Mouse (Mus musculus): ENCODE data around the gene Ltb4r1. TPM values are rescaled to one million over a fixed set of nuclear protein-coding genes. Genes with fewer than 3 reads are reported as not detected.

Ltb4r1 gene
- polyA plus RNA-seq, 1 experiment from 2014 or later, result not detected

DNA sequence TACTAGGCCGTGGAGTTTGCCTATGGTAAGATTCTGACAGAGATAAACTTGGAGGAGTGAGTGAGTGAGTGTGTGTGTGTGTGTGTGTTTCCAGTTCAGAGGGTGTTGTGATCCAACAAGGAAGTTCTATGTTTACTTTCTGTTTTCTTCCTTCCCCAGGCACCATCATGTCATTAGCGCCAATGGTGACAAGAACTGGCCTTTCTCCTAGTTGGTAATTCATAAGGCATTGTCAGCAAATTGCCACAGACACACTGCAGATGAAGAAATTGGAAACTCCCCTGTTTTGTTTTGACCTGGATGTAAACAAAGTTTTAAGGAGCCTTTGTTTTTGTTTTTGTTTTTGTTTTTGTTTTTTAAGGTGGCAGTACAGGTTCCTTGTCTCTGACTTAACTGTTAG is 27.7 kb downstream of the Ltb4r1 start:
- Histone ChIP-seq H3K27ac (replicated peaks) (no peak overlapping the region), H3K9ac (replicated peaks) (no peak overlapping the region), H3K9me3 (no peaks in the 10 kb centered on the region), H3K4me1 (0 out of 2 replicates have a peak, but pooled peaks cover under 1% of the 10 kb centered on the region), H3K4me2 (replicated peaks) (no peak overlapping the region), H3K27me3 (peaks cover 19% of the 10 kb centered on the region), H3K36me3 (no peaks in the 10 kb centered on the region), H3K4me3 (no peak overlapping the region)
- no peak for ATAC-seq (replicated peaks)
- 73% methylated on average over 2 of the region's 2 CpGs for WGBS

DNA sequence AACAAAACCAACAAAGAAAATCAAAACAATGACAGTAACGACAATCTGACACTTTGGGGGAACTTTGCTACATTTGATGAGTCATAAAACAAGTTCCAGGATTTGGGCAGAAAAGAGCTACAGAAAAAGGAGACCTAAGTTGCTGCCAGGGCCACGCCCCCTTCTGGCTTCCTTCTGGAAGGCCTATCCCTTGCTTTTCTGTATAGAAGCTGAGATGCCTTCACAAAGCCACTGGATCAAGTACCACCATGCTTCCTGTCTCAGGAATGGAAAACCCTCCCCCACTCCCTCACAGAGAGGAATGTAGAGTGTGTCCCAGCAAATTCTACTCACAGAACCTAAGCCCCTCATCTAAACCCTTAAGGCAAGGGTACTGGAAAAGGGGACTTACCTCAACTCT is 28.2 kb downstream of the Ltb4r1 start:
- ATAC-seq (replicated peaks), result no peak
- no peaks in the 10 kb centered on the region for H3K9me3 ChIP-seq
- H3K9ac ChIP-seq (replicated peaks), result no peak overlapping the region
- WGBS, result 69% methylated on average over 2 of the region's 2 CpGs
- peaks cover 15% of the 10 kb centered on the region; the same call in 1 of the 2 replicates for H3K27me3 ChIP-seq
- no peaks in the 10 kb centered on the region for H3K36me3 ChIP-seq
- H3K4me2 ChIP-seq (replicated peaks), result no peak overlapping the region
- H3K27ac ChIP-seq (replicated peaks), result no peak overlapping the region
- no peaks in the 10 kb centered on the region for H3K4me1 ChIP-seq
- no peak overlapping the region for H3K4me3 ChIP-seq

DNA sequence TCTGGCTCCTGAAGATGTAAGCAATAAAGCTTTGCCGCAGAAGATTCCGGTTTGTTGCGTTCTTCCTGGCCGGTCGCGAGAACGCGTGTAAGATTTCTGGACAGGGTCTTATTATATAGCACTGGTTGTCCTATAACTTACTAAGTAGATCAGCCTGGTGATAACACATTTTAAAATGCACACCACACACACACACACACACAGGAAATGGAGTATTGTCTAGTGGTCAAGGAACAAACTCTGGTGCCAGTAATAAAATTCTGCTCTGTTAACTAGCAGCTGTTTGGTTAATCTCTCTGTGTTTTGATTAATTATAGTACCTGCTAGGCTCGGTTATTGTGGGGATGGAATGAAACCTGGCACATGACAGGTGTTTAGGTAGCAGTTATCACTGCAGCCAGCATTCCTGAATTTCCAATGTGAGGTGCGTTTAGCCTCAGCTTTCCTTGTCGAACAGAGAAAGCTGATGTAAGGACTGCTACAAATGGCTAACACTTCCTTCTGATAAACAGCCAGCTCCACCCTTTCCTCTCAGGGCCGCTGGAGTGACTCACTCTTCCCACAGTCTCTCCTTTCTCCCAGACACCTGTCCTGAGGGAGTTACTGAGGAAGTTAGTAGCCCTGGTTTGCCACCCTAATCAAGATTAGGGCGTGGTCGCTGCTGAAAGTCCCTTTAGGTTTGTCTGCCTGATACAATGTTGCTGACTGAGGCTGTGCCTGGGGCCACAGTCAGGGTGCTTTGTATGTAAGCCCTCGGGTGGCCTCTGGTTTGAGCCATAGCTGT is 29.8 kb downstream of the Ltb4r1 start:
- no peaks in the 10 kb centered on the region for H3K36me3 ChIP-seq
- 84% methylated on average over 15 of the region's 15 CpGs for WGBS
- no peak for ATAC-seq (replicated peaks)

DNA sequence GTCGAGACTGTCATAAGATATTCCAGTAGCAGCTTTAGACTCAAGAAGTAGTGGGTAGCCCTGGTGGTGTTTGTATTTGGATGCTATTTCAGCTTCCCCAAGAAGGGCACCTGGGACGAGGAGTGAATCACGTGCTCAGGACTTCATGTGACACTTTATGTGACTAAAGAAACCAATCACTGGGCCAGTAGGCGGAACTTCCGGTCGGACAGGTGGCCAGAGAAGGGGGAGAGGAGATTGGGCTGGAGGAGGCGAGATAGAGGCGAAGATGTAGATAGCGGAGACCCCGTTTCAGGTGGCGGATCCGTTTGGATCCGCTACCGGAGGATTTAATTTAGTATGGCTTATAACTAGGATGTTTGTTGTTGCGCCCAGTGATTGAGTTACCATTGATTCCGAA is 49.1 kb downstream of the Ltb4r1 start:
- 21% methylated on average over 16 of the region's 16 CpGs for WGBS
- Histone ChIP-seq H3K27me3 (no peaks in the 10 kb centered on the region), H3K36me3 (no peaks in the 10 kb centered on the region), H3K4me2 (replicated peaks) (peak overlapping the region; percentile 52), H3K27ac (replicated peaks) (no peak overlapping the region), H3K4me3 (peak overlapping the region; percentile 40), H3K9ac (replicated peaks) (peak overlapping the region; percentile 17), H3K4me1 (0 out of 2 replicates have a peak, but pooled peaks cover 4% of the 10 kb centered on the region), H3K9me3 (no peaks in the 10 kb centered on the region)
- peak; percentile 82 for ATAC-seq (replicated peaks)

More for the DNA sequence above, 29.8 kb downstream of the Ltb4r1 start:
- 0 out of 2 replicates have a peak, but pooled peaks cover 2% of the 10 kb centered on the region for H3K27me3 ChIP-seq
- H3K9me3 ChIP-seq, result no peaks in the 10 kb centered on the region
- H3K4me2 ChIP-seq (replicated peaks), result no peak overlapping the region
- no peak overlapping the region for H3K9ac ChIP-seq (replicated peaks)
- no peak overlapping the region for H3K27ac ChIP-seq (replicated peaks)
- no peaks in the 10 kb centered on the region for H3K4me1 ChIP-seq
- H3K4me3 ChIP-seq, result no peak overlapping the region

DNA sequence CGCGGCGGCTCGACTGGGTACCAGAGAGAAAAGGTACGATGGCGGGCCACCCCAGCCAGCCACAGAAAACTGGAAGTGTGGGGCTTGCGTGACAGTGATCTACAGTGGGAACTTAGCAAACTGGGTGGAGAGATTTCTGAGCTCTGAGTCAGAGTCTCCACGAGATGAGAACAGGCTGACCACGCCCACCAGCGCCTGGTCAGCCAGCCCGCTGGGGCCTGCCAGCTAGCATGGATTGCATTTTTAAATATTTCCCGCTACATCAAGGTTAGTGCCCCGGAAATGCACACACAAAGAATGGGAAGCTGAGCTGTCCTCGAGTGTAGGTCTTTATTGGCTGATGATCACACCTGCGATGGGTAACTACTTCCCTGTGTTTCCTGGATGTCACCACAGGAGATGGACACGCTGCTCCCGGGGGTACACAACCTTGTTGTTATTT is 49.6 kb downstream of the Ltb4r1 start:
- WGBS, result 31% methylated on average over 17 of the region's 17 CpGs
- peak; percentile 70 for ATAC-seq (replicated peaks)
- Histone ChIP-seq H3K4me2 (replicated peaks) (peak overlapping the region; percentile 52), H3K9ac (replicated peaks) (peak overlapping the region; percentile 17), H3K27me3 (no peaks in the 10 kb centered on the region), H3K4me3 (peak overlapping the region; percentile 40), H3K36me3 (no peaks in the 10 kb centered on the region), H3K27ac (replicated peaks) (no peak overlapping the region), H3K9me3 (no peaks in the 10 kb centered on the region), H3K4me1 (0 out of 2 replicates have a peak, but pooled peaks cover 4% of the 10 kb centered on the region)

Other genes with a start within 250 kb of the Ltb4r1 start
- 0.09 and 0.11 TPM in 2 replicates for gene Nrl, start 241.0 kb upstream of the Ltb4r1 start, polyA plus RNA-seq (2015; fragmentation: Nextera tagmentation; extraction: Ambion mirVana)
- gene Pck2, start 225.7 kb upstream of the Ltb4r1 start, polyA plus RNA-seq (2015; fragmentation: Nextera tagmentation; extraction: Ambion mirVana), result 18.2 and 25.1 TPM in 2 replicates
- gene Dcaf11, start 206.0 kb upstream of the Ltb4r1 start, polyA plus RNA-seq (2015; fragmentation: Nextera tagmentation; extraction: Ambion mirVana), result 121 and 132 TPM in 2 replicates
- gene A730061H03Rik, start 205.6 kb upstream of the Ltb4r1 start, polyA plus RNA-seq (2015; fragmentation: Nextera tagmentation; extraction: Ambion mirVana), result 0.49 and 0.60 TPM in 2 replicates
- not detected in 2 replicates for gene Fitm1, start 190.3 kb upstream of the Ltb4r1 start, polyA plus RNA-seq (2015; fragmentation: Nextera tagmentation; extraction: Ambion mirVana)
- 187 and 189 TPM in 2 replicates for gene Psme1, start 187.8 kb upstream of the Ltb4r1 start, polyA plus RNA-seq (2015; fragmentation: Nextera tagmentation; extraction: Ambion mirVana)
- gene Emc9, start 180.7 kb upstream of the Ltb4r1 start, polyA plus RNA-seq (2015; fragmentation: Nextera tagmentation; extraction: Ambion mirVana), result 15.0 and 16.0 TPM in 2 replicates
- gene Psme2, start 174.8 kb upstream of the Ltb4r1 start, polyA plus RNA-seq (2015; fragmentation: Nextera tagmentation; extraction: Ambion mirVana), result 187 and 211 TPM in 2 replicates
- gene Rnf31, start 174.3 kb upstream of the Ltb4r1 start, polyA plus RNA-seq (2015; fragmentation: Nextera tagmentation; extraction: Ambion mirVana), result 17.7 TPM in 2 replicates
- gene Irf9, start 162.4 kb upstream of the Ltb4r1 start, polyA plus RNA-seq (2015; fragmentation: Nextera tagmentation; extraction: Ambion mirVana), result 7.2 and 8.1 TPM in 2 replicates
- 11.3 and 11.5 TPM in 2 replicates for gene Rec8, start 147.9 kb upstream of the Ltb4r1 start, polyA plus RNA-seq (2015; fragmentation: Nextera tagmentation; extraction: Ambion mirVana)
- 82.0 and 82.1 TPM in 2 replicates for gene Ipo4, start 130.0 kb upstream of the Ltb4r1 start, polyA plus RNA-seq (2015; fragmentation: Nextera tagmentation; extraction: Ambion mirVana)
- gene Gm49378, start 128.1 kb upstream of the Ltb4r1 start, polyA plus RNA-seq (2015; fragmentation: Nextera tagmentation; extraction: Ambion mirVana), result 1.4 and 2.0 TPM in 2 replicates
- 61.7 and 67.2 TPM in 2 replicates for gene Tm9sf1, start 122.2 kb upstream of the Ltb4r1 start, polyA plus RNA-seq (2015; fragmentation: Nextera tagmentation; extraction: Ambion mirVana)
- 0.38 and 0.53 TPM in 2 replicates for gene Tssk4, start 115.8 kb upstream of the Ltb4r1 start, polyA plus RNA-seq (2015; fragmentation: Nextera tagmentation; extraction: Ambion mirVana)
- gene Mdp1, start 105.5 kb upstream of the Ltb4r1 start, polyA plus RNA-seq (2015; fragmentation: Nextera tagmentation; extraction: Ambion mirVana), result 66.0 and 68.5 TPM in 2 replicates
- gene Gmpr2, start 94.0 kb upstream of the Ltb4r1 start, polyA plus RNA-seq (2015; fragmentation: Nextera tagmentation; extraction: Ambion mirVana), result 56.7 and 62.2 TPM in 2 replicates
- gene Nedd8, start 93.8 kb upstream of the Ltb4r1 start, polyA plus RNA-seq (2015; fragmentation: Nextera tagmentation; extraction: Ambion mirVana), result 563 and 611 TPM in 2 replicates
- 32.9 and 36.2 TPM in 2 replicates for gene Tinf2, start 84.1 kb upstream of the Ltb4r1 start, polyA plus RNA-seq (2015; fragmentation: Nextera tagmentation; extraction: Ambion mirVana)
- gene Tgm1, start 52.0 kb upstream of the Ltb4r1 start, polyA plus RNA-seq (2015; fragmentation: Nextera tagmentation; extraction: Ambion mirVana), result 0.09 and 0.20 TPM in 2 replicates
- gene Rabggta, start 43.7 kb upstream of the Ltb4r1 start, polyA plus RNA-seq (2015; fragmentation: Nextera tagmentation; extraction: Ambion mirVana), result 49.9 and 51.4 TPM in 2 replicates
- gene Dhrs1, start 20.3 kb upstream of the Ltb4r1 start, polyA plus RNA-seq (2015; fragmentation: Nextera tagmentation; extraction: Ambion mirVana), result 77.1 and 82.7 TPM in 2 replicates
- 39.7 and 41.4 TPM in 2 replicates for gene Nop9, start 20.3 kb upstream of the Ltb4r1 start, polyA plus RNA-seq (2015; fragmentation: Nextera tagmentation; extraction: Ambion mirVana)
- 0.15 and 0.29 TPM in 2 replicates for gene Cideb, start 7.5 kb upstream of the Ltb4r1 start, polyA plus RNA-seq (2015; fragmentation: Nextera tagmentation; extraction: Ambion mirVana)
- 0.10 and 0.24 TPM in 2 replicates for gene Ltb4r2, start 4.5 kb upstream of the Ltb4r1 start, polyA plus RNA-seq (2015; fragmentation: Nextera tagmentation; extraction: Ambion mirVana)
- 2.9 and 4.0 TPM in 2 replicates for gene Adcy4, start 18.1 kb downstream of the Ltb4r1 start, polyA plus RNA-seq (2015; fragmentation: Nextera tagmentation; extraction: Ambion mirVana)
- gene Ripk3, start 22.9 kb downstream of the Ltb4r1 start, polyA plus RNA-seq (2015; fragmentation: Nextera tagmentation; extraction: Ambion mirVana), result 1.1 and 2.3 TPM in 2 replicates
- 10.9 and 13.6 TPM in 2 replicates for gene Nfatc4, start 57.2 kb downstream of the Ltb4r1 start, polyA plus RNA-seq (2015; fragmentation: Nextera tagmentation; extraction: Ambion mirVana)
- 10.5 and 10.7 TPM in 2 replicates for gene Nynrin, start 88.0 kb downstream of the Ltb4r1 start, polyA plus RNA-seq (2015; fragmentation: Nextera tagmentation; extraction: Ambion mirVana)
- gene Cbln3, start 118.4 kb downstream of the Ltb4r1 start, polyA plus RNA-seq (2015; fragmentation: Nextera tagmentation; extraction: Ambion mirVana), result 0.29 and 0.32 TPM in 2 replicates
- gene Khnyn, start 119.0 kb downstream of the Ltb4r1 start, polyA plus RNA-seq (2015; fragmentation: Nextera tagmentation; extraction: Ambion mirVana), result 10.1 and 10.4 TPM in 2 replicates
- 106 and 112 TPM in 2 replicates for gene Sdr39u1, start 134.3 kb downstream of the Ltb4r1 start, polyA plus RNA-seq (2015; fragmentation: Nextera tagmentation; extraction: Ambion mirVana)
- not detected in 2 replicates for gene Cma1, start 178.7 kb downstream of the Ltb4r1 start, polyA plus RNA-seq (2015; fragmentation: Nextera tagmentation; extraction: Ambion mirVana)
- gene Cma2, start 185.0 kb downstream of the Ltb4r1 start, polyA plus RNA-seq (2015; fragmentation: Nextera tagmentation; extraction: Ambion mirVana), result not detected in 2 replicates